Mouse (Mus musculus) brain, adult 2 months (tissue): ENCODE measurements around the gene Rab21.

Experiments used
- DNase-seq: peaks from one replicate; pipeline ENCODE4 v3.0.0; 2011; ENCODE audit warnings: low read depth, low spot score

Gene Rab21

DNA sequence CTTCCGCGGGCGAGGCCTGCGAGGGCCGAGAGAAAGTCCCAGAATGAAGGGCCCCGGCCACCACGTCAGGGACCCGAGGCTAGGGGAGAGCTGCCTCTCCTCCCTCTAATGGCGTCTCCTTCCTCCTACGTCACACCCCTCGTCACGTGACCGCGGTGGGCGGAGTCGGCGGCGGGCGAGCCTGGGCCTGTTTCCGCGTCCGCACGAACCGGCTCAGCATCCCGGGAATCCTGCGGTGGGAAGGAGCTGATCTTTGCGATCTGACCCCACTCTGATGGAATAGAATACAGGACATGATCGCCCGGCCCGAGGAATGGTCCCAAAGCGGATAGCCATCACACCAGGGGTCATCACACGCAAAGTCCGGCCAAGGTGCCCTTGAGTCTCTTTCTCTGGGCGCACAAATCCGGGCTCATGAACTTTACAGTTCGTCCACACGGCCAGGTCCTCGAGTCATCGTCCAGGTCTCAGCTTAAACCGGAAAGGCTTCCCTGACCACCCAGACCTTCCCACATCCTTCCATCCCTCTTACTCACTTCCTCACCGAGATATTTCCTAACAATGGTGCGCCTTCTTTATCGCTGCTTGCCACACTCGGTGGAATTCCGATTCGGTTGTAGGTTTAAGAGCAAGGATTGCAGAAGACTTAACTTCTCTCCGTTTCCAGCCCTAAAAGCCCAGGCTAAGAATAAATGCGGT, at the start of gene Rab21:
Rab21 (minus strand) TSS at position 122 of the 699 bp plus-strand sequence.
- peak; percentile 95 for DNase-seq

DNA sequence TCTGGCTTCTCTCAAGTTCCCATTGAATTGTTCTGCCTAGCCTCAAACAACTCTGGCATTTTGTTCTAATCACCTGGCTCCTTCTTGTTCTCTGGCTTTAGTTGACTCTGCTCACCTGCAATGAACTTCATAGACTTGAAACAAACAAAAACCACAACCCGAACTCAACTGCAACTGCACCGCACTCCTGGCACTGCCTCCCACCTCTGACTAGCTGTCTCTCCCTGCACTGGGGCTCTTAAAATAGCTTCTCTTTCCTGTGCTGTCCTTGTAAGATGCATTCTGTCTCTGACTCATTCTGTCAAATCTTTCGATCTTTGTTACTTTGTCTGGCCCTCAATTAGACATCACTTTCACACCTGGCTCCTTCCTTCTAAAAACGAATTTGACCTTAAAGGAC, 47.8 kb upstream of the Rab21 start:
- peak; percentile 39 for DNase-seq

DNA sequence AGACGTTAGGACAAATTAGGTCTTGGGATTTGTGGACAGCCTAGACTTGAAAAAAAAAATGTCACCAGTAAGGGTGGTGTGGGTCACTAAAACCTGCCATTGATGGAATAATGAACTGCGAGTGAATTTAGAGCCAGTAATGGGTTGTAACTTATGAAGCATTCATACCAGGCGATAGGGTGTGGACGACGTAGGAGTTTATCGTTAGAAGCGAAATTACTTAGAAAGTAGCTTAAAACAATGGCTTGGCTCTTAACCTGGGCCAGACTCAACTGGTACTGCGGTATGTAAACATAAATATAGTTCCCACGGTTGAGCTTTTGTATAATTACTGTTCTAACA, 47.2 kb upstream of the Rab21 start:
- DNase-seq: no peak

DNA sequence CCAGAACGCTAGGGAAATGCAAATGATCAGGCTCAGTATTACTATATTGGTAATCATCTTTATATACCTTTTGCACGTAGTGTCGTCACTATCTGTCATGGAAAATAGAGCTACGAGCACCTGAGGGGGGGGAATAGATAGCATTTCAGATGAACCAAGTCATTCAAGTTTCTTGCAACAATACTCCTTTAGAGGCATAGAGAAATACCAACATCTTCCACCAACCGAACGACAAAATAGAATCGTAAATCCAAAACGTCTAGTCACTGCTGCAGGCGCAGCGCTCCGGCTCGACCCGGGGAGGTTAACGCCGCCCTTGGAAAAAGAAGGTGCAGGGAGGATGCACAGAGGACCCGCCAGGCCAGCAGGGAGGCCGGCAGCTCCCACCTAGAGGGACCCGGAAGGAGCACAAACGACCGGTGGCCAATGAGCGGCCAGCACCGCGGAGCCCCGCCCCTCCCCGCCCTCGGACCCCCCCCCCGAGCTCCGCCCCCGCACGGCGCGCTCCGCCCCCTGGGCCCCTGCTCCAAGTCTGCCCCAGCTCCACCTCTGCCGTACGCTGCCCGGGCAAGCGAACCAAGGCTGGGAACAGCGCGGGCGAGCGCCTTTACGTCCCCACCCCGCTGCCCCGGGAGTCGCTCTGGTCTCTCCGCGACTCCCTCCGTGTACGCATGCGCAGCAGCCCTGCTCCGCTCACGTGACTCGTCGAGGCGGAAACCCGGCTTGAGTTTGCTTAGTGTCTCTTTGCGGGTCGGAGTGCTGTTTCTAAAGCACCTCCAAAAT, 46.6 kb upstream of the Rab21 start, which contains the start of gene Tmem19:
Tmem19 (minus strand) TSS at position 662 of the 783 bp plus-strand sequence.
- DNase-seq: peak; percentile 99

DNA sequence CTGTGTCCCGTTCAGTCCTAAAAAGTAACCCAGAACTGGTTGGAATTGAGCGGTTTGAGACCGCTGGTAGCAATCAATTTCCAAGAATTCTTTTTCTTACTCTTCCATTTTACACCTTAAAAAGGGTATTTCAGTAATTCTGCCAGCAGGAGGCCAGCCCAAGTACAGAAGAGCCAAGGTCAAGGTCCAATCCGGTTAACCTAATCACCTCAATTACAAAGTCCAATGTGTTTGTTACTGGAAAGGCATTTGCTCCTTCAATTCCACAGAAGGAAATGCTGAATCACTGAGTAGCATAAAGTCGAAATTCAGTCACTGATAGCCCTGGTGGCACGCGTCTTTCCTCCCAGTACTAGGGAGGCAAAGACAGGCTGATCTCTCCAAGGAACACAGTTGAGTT, 43.7 kb upstream of the Rab21 start:
- no peak for DNase-seq

DNA sequence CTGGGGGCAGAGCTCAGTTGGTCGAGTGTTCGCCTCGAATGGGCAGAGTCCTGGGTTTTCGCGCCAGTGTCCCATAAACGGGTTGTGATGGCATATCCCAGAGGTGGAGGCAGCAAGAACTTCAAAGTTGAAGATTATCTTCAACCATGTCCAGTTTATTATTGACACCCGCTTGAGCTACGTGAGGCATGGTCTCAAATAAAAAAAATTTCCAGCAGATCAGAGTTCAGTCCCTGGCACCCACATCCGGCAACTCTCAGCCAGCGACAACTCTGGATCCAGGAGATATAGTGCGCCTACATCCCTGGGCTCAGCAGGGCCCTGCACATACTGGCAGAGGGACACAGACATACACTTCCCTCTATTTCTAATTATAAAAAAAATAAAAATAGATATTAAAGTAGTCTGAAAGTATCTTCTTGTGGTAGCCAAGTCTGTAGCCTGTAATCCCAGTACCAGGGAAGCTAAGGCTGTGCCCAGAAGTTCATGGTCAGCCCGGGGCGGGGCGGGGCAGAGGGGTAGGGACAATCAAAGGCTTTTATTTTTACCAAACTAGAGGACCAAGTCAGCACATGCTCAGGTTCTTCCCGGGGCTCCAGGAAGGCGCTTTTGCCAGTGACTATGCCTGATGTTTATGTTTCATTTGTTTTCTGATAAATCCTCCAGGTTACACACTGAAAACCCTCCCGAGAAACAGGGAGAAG, 43.0 kb upstream of the Rab21 start:
- no peak for DNase-seq

DNA sequence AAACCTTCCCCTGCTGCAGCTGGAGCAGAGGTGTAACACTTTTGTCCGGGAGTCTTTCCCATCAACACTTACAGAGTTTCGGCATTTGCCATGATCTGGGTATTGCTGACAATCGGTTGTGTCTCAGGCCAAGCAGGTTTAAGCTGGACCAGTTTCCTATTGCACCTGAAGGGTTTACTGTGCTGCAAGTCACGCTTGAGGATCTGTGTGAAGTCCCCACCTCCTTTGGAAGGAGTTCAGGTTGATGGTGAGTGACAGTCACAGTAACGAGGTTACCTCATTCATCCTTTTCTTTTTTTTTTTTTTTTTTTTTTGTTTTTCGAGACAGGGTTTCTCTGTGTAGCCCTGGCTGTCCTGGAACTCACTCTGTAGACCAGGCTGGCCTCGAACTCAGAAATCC, 40.7 kb upstream of the Rab21 start:
- no peak for DNase-seq

DNA sequence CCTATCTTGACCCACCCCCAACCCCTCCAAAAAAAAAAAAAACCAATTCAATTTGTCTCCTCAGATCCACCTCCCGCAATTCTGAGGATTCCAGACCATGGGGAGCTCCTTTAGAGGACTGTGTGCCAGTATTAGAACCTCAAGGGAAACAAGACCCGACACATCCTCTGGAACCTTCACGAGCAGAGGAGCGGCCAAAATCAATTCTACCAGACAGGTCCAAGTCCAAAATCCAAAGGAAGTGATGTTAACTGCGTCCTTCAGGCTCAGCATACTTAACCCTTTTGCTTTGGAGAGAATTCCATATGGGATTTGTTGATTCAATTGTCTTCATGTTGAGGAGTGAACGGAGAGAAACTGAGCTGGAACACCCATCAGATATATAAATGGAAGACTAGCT, 39.6 kb upstream of the Rab21 start:
- DNase-seq: no peak

DNA sequence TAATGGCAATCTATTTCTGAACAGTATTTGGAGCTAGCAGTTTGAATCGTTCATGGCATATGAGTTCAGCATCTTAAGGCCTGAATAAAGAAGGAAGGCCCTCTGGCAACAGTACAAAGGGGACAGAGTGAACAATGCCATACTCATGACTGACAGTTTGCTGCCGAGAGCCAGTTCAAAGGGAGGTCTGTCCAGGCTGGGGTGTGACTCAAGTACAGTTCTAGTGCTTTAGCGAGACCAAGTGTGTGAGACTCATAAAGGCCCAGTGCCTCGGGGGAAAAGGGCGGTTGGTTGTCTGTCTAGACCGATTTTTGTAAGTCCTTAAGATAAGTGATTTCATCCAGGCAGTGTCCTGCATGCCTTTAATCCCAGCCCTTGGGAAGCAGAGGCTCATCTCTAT, 39.2 kb upstream of the Rab21 start:
- DNase-seq: peak; percentile 35

DNA sequence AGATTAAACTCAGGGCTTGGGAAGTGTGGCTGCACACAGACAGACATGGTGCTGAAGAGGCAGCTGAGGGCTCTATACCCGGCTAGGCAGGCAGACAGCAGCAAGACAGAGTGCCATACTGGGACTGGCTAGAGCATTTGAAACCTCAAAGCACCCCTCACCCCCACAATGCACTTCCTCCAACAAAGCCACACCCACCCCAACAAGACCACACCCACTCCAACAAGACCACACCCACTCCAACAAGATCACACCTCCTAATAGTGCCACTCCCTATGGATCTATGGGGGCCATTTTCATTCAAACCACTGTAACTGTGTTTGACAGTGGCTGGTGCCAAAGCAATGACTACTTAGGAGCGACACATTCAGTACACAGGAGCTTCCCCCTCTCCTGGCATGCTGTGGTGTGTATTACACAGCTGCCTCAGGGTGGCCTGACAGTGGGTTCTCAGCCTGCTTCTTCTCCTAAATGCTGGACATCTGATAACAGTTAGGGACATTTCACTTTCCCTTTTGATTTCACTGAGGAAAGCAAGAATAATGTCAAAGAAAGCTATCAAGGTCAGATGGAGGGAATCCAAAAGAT, 35.5 kb upstream of the Rab21 start:
- DNase-seq: no peak

DNA sequence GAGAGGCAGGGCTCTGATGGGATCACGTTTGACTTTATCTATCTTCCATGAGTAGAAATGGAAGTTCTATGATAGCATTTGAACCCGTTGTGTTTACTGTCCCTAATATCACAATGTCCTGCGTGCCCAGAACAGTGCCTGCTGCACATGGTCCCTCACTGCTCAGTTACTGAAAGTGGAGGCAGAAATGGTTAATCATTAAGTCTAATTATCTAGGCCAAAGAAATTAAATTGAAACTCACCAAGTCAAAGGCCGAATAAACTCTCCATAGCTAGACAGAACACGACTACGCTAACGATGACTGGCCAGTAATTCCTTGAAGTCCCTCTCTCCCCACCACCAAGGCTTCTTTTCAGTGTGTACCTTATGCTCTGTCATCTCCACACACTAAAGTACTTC, 34.1 kb upstream of the Rab21 start:
- no peak for DNase-seq

DNA sequence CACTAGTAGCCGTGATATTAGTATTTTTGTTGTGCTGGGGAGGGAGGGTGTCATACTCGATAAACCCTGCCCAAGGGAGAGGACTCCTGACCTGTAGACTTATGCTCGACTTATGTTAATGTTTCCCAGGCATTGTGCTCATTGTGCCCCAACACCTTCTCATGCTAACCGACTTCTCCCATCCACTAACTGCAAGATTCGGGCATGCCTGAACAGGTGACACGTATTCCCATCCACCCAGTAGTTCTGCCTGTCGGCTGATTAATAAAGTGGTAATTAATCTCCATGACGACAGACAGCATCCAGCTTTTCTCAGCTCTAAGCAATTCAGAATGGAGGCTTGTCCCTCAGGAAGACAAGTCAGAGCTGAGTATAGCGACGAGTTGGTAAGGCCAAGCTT, 33.6 kb upstream of the Rab21 start:
- DNase-seq: peak; percentile 31

DNA sequence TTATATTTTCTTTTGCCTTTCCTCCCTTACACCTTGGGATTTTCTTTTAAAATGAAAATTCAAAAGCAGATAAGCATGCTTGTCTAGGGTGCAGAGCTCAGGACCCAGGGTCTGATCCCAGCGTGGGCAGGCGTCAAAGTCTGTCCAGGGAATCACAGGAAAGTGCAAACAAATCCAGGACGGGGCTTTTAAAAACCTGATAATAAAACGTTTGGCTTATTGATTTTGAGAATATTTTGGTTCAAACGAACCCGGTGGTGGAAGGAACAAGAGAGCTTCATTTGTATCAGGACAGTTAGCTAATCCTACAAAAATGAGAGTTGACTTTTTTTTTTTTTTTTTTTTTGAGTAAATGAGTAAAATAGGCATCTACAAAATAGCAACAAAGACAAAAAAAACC, 32.7 kb upstream of the Rab21 start:
- no peak for DNase-seq

DNA sequence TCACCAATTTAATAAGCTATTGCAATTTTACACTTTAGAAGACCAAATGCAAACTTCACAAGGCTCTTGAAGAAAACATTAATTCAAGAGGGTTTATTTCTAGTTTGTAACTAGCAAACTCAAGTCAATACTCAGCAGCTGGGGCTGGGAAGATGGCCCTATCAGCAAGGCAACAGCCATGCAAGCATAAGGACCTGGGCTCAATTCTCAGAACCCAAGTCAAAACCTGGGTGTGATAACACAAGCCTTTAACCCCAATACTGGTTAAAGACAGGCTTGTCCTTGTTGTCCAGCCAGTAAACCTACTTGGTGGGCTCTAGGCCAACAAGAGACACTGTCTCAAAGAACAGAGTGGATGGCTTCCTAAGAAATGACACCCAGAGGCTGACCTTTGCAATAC, 31.1 kb upstream of the Rab21 start:
- DNase-seq: no peak

DNA sequence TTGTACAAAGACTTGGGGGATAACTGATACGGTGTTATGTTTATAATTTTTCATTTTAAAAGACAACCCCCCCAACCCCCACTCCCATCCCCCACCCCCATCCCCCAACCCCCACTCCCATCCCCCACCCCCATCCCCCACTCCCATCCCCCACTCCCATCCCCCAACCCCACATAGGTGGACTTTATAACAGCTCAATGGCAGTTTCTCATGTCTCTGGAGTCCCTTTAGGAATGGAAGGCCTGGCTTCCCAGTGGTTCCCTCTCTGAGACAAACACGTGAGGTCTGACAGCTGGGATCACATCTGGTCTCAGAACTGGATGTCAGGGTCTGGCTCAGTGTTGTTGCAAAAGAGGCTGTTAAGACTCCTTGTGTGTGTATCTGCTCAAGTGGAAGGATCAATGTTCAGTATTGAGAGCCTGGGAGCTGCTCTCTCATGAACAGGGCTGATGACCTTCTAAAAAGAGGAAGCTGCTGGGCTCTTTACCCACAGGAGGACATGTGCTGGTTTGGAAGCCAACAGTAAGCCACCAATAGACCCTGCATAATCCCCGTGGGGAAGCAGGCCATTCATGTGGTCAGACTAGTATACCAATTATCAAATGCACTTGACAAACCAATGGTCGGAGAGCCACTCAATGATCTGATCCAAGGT, 27.5 kb upstream of the Rab21 start:
- no peak for DNase-seq

DNA sequence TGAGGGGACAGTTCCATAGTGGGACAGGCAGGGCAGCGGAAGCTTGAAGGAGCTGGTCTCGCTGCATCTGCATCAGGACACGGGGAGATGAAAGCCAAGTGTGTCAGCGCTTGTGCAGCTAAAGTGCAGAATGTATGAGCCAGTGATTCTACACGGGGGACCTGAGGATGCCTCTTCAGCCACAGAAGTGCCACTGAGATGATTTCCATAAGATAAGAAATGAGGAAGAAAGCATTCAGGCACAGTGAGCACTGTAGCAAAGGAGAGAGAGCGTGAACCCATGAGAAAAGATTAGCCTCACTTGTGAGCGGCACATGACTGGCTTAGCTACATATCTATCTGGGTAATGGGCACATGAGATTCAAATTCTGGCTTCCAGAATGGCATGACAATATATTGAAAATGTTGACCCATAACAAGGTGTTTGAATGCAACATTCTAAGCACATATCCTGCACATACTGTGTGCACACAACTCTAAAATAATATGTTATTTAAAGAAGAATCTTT, 24.5 kb upstream of the Rab21 start:
- no peak for DNase-seq

DNA sequence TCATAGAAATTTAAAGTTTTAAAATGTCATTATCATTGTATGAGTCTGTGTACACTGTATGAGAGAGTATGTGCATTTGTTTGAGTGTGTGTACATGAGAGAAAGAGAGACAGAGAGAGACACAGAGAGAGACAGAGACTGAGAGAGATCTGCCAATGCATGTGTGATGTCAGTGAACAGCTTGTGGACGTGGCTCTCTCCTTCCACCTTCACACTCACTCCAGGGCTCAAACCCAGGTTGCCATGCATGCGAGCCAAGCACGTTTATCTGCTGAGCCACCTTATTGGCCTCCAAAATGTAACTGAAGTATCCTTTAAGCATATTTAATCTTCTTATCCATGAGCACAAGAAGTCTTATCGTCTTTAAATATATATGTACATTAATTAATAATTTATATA, 21.5 kb upstream of the Rab21 start:
- no peak for DNase-seq

DNA sequence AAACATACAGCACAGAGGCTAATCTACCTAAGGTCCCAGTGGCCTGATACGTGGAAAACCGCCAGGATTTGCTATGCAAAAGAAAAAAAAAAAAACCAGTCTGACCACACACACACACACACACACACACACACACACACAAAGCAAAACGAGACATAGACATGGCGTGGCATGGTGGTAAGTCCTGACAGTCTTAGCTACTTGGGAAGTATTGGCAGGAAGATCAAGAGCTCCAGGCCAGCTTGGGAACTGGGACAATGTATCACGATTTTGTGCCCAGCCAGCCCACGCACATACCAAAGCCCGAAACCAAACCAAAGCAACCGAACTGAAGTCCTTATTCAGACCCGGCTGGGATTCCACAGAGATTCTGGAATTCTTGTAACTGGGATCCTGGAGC, 18.1 kb upstream of the Rab21 start:
- DNase-seq: peak; percentile 18

DNA sequence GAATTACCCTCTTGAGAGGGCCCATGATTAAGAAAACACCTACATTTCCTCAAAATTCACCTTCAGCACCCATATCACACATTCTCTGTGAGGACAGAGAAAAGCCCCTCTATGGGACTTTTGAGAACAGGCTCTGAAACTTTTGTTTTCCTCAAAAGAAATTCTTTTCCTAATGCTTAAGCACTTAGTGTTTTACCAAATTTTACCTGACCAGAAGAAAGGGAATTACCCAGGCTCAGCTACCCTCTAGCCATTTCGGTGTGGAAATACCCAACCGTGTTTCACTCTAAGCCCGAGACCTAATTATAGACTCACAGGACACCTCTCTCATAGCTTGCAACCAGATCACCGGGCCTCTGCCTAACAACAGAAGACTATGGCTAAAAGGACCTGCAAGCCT, 17.6 kb upstream of the Rab21 start:
- DNase-seq: no peak

DNA sequence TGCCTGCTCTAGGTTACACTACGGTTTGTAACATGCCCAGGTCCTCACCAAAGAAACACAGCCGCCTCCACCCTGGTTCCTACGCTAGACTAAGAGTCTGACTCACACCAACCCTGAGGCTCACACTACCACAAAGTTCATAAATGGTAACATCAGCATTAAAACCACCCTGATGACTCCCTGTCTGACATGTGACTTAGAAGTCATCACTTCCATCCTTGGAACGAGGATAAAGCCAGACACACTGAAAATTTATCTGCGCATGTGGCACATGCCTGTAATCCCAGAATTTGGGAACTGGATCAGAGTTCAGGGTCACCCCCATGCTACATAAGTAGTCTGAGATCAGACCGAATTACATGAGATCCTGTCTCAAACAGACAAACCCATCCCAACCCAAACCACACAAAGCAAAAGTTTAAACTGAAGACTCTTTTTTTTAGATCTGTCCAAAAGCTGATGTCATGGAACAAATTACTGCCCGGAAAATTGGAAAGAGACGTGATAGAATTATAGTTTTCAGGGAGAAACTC, 17.1 kb upstream of the Rab21 start:
- DNase-seq: no peak

DNA sequence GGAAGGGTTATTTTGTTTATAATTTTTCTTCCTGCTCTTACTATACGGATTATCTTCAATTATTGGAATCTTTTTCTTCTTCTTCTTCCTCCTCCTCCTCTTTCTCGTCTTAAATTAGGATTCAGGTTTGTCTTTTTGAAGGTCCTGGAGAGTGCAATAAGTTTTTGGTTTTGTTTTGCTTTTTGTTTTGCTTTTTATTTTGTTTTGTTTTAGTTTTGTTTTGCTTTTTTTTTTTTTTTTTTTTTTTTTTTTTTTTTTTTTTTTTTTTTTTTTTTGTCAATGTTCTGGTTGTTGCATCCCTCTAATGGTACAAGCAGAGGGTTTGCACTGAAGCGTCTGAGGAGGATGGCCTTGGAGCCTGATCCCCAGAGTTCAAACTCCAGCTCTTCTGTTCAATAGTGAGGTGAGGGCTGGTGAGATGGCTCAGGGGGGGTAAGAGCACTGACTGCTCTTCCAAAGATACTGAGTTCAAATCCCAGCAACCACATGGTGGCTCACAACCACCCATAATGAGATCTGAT, 13.7 kb upstream of the Rab21 start:
- DNase-seq: no peak
